Mouse (Mus musculus) lung, adult 2 months (tissue): Measurements from ENCODE around the gene Sash1.

Experiments used
- CTCF ChIP-seq: fragments of 200-500 bp; IDR thresholded peaks from 2 replicates; pipeline ENCODE4 v1.5.1; 2011; ENCODE audit warnings: mild to moderate bottlenecking, low read length, control low read depth; ENCODE audit not compliant: insufficient read depth
- POLR2A ChIP-seq: fragments of 200-500 bp; IDR thresholded peaks from 2 replicates; pipeline ENCODE4 v1.6.1; 2011; ENCODE audit warnings: low read depth, mild to moderate bottlenecking, control low read depth, low read length, borderline replicate concordance; ENCODE audit errors: extremely low read depth

GRCm38 (mm10) chr10:8886528-8886854, 621 bp upstream of the Sash1 start:
- no peak for TF ChIP-seq CTCF
- no peak for TF ChIP-seq POLR2A
